Mouse (Mus musculus) layer of hippocampus, adult 9-11 months (tissue): ENCODE results near the gene Gm17349.
"Not testable (repeated sequence)": the region's sequence is repeated elsewhere in the genome, so short reads cannot be mapped to it uniquely, and the experiment has no call there.

Experiments
- DNase-seq: peaks from one replicate; pipeline ENCODE4 v3.0.0; 2022

Gene Gm17349

DNA sequence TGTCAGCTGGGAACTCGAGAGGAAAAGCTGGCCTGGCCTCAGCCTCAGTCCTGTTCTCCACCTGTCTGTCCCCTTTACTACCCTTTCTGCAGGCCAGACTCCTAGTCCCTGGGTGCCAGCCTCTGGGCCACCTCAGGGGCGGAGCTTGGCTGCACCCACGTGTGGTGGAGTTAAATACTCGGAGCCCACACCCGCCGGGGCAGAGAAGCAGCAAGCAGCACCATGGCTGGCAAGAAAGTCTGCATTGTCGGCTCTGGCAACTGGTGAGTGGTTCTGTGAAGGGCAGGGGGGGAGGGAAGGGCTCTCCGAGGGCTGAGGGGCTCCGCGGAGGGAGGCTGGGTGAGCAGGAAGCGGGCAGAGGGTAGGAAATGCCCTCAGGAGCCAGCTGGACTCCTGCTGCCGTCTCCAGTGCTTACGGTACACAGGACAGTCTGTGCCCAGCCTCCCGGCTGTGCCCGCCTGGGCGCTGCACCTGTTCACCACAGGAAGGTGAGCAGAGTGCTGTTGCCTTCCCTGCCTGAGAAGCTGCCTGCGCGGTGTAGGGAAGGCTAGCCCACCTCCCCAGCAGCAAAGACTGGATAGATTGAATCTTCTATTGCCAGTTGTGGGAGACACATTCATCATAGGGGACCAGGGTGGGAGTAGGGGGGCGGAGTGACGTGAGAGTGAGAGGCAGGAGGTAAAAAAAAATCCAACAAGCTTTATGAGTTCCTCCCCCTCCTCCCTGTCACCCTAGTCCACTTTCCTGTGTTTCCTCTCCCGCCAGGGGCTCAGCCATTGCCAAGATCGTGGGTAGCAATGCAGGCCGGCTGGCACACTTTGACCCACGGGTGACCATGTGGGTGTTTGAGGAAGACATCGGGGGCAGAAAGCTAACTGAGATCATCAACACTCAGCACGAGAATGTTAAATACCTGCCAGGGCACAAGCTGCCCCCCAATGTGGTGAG lies 12.4 kb upstream of the Gm17349 start, which contains the start of gene Gpd1:
Gene Gpd1, plus strand, starts transcription at position 130 of the 949 bp plus-strand sequence.
- DNase-seq: peak; percentile 83

DNA sequence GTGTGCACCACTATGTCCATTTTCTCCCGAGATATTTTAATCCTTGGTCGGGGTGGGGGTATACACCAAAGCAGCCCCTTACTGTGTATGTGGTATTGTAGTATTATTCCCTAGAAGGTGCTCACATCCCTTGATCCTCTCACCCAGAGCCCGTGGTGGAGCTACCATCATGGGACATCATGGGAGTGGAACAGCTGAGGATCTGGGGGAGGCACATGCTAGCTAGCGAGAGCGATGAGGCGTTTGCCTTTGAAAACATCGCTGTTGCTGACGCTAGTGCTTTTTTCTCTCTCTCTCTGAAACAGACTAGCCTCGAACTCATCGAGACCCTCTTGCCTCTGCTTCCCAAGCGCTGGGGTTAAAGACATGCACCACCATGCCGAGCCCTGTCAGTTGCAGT lies 11.5 kb upstream of the Gm17349 start:
- DNase-seq: peak; percentile 63

DNA sequence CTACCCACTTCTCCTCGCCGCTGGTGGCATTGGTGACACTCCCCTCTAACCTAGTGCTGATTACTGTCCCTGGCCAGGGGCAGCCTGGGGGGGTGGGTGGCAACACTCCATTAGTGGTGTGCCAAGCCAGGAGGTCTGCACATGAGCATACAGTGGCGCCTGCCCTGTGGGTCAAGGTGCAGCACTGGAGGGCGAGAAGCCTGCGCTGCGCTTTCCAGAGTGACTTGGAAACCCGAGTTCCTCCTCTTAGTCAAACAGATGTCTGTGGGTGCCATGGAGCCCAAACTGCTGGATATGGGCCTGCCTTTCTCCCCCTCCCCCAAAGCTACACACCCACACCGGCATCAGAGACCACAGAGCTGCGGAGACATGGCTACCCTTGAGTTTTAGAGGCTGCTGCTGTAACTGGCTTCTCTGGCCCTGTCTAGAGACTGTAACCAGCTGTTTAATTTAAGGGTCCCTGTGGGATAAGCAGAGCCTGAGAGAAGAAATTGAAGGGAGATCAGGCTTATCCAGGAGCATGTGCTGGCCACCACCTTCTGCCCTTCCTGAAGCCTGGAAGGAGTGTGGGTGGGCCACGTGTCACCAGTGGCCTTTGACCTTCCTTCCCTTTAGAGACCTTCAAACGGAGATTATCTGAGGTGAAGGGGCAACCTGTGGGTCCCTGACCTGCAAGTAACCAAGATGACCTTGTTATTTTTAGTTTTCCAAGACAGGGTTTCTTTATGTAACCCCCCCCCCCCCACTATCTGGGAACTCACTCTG lies 10.9 kb upstream of the Gm17349 start:
- peak; percentile 60 for DNase-seq

DNA sequence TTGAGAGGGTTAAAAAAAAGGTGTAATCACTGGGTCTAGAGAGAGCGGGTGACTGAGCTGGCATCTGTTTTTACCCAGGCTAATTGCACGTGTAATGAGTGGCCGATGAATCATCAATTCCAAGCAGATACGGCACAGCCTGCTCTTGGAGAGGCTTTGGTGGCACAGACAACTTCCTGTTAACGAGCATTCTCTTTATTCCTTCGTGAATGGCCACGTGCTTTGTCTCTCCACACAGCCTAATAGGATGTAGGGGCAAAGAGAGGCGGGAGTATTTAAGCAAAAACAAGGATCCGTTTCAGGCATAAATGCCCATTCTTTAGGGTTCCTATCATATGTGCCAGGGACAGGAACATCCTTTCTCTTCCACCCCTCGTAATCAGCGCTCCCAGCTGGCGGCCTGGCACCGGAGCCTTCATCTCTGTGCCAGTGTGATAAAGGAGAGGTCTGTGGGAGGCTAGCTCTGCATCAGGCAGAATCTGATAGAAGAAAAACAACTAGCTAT lies 10.1 kb upstream of the Gm17349 start:
- peak; percentile 89 for DNase-seq

DNA sequence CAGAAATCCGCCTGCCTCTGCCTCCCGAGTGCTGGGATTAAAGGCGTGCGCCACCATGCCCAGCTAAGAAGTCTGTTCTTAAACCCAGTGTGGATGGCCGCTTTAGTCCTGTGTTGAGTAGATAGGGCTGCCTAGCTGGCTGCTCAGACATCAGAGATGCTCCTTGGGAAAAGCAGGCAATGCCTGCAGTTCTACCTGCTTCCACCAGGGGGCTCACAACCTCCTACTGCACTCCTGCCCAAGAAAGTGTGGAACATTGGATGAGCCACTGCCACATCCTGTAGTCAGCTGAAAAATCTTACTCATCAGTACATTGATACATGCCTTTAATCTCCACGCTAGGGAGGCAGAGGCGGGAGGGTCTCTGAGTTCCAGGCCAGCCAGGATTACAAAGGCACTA lies 9.6 kb upstream of the Gm17349 start:
- DNase-seq: peak; percentile 88

DNA sequence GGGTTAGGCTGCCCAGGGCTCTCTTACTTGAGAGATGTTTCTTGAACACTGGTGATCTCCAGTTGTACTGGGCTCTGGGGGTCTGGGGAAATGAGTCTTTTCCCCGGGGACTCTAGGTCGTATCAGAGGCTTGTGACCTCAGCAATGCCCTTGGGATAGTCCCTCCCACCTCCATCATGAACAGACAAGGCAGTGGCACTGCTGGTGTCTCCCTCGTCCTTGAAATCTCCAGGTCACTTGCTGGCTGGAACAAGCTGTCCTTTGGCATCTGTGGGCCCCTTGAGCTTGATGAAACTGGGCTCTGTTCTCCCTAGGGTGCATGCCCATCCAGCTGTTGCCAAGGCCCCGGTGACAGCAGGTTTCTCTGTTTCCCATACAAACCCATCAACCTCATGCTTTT lies 8.9 kb upstream of the Gm17349 start:
- DNase-seq: peak; percentile 40

DNA sequence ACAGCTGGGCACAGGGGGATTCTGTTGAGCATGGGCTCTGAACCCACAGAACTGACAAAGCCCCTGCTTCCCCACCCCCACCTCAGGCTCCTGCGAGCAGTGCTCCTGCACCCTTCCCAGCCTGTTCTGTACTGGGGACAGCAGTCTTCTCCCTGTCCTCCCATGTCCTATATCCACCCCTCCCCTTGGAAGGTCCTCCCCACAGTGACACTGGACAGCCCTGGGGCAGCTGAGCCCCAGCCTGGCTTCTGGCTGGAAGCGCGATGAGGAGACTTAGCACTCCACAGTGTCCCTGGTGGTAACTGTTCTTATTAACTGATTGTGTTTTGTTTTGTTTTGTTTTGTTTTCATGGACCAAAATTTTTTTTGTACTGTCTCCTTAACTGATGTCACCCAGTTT lies 8.3 kb upstream of the Gm17349 start:
- DNase-seq: no peak

DNA sequence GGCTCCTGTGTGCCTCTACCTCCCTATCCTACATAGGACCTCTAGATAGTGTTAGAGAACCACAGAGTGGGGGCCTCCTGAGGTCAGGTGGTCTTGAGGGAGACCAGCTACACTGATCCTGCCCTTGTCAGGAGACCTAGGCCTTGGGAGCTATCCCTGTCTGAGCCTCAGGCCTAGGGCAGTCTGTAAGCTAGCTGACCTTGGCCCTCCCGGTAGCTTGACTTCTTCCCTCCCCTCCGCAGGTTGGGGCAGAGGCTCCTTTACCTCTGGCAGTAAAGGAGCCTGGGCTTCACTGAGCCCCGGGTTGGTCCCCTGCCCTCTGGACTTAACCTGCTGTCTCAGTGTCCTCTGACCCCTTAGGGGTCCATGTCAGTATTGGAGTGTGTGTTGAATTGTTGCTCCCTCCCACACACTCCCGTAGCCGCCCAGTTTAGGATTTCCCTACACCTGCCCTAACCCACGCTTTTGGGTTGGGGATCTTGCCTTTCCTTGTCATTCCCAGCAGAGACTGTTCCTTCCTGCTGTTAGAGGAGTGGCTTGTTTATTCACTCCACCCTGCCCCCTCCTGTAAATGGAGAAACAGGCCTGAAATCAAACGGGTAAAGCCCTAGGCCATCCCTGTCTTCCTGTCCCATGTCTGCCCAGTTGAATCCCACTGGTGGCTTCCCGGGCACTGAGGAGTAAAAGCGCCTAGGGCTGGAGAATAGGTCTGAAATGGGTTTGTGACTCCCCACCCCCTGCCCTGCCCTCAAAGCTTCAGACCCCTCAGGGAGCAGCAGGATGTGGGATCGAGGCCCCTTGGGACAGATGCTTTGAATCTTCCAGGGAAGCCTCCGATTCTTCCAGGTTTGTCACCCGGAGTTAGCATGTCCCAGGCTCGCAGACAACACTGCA lies 7.6 kb upstream of the Gm17349 start:
- no peak for DNase-seq

DNA sequence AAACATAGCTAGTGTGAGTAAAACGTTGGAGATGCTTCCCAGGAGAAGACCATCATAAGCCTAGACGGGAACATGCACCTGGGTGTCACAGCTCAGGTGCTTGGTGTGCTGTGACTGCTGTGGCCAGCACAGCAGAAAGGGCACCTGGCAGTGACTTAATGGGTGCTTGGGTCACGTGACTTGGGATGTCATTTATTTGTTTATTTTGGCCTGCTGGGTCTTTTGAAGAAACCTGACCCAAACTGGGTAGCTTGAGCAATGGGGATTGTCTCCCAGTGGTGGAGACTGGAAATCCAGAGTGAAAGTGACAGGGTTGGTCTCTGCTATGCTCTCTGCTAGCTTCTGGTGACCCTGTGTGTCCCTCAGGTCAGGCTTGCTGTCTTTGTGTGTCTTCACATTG lies 6.2 kb upstream of the Gm17349 start:
- no peak for DNase-seq

DNA sequence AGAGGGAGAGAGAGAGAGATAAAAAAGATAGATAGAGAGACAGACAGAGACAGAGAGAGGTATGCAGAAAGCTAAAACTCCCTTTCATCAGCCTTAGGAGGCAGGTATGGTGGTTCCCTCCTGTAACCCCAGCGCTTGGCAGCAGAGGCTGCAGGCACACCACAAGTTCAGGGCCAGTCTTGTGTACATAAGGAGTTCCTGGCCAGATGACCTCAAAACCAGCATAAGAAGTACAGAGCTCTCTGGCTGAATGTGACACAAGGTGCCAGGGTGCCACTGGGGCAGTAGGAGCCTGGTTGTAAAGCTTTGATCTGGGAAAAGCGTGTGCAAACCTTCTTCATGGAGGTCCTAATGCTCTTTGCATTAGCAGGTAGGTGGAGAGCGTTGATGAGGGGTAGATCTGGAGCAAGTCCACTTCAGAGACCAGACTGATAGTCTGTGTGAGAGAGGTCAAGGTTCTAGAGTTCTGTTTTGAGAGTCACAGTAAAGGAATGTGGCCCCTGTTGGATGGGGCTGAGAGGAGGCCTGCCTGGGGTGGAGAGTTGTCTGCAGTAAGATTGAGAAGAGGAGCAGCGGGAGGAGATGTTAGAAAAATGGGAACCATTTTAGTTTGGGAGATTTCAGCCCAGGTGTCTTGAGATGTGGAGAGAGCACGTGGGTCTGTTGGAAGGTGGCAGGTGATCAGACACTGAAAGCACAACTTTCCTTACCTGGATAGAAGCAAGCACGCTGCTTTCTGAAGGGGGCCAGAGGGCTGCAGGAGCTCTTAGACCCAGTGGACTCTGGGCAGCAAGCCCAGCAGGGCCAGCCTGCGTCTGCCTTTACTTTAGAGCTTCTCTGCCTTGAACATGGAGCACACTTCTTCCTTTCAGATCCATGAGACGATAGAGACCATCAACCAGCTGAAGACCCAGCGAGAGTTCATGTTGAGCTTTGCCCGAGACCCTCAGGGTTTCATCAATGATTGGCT lies 5.2 kb upstream of the Gm17349 start:
- no peak for DNase-seq

DNA sequence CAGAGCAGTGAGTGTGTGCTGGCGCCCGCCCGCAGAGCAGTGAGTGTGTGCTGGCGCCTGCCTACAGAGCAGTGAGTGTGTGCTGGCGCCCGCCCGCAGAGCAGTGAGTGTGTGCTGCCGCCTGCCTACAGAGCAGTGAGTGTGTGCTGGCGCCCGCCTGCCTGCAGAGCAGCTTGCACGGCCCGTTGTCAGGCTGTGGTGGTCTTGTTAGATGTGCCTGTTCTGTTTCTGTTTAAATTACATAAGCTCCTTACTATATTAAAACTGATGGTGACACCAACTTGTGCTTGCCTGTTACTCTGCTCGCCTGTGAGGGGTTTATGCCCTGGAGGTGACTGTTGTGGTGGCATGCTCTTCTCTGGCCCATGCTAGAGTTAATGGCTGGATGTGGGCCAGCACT lies 2.9 kb upstream of the Gm17349 start:
- DNase-seq: peak; percentile 54

DNA sequence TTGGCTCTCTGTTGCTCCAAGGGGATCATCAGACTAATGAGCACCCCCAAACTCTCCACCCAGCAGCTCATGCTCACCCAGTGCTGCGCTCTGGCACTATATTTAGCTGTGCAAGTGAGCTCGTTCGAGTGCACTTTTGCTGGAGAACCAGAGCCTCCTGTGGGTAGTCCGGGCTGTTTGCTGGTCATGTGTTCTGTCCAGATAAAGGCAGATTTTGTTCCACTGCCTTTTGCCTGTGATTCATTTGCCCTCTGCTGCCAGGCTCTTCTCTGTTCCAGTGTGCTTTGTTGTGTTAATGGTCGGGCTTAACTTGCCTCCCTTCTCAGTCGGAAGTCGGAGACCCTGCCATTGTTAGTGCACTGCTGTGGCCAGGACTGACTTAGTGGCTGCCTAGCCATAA lies 409 bp downstream of the Gm17349 start:
- DNase-seq: peak; percentile 72

DNA sequence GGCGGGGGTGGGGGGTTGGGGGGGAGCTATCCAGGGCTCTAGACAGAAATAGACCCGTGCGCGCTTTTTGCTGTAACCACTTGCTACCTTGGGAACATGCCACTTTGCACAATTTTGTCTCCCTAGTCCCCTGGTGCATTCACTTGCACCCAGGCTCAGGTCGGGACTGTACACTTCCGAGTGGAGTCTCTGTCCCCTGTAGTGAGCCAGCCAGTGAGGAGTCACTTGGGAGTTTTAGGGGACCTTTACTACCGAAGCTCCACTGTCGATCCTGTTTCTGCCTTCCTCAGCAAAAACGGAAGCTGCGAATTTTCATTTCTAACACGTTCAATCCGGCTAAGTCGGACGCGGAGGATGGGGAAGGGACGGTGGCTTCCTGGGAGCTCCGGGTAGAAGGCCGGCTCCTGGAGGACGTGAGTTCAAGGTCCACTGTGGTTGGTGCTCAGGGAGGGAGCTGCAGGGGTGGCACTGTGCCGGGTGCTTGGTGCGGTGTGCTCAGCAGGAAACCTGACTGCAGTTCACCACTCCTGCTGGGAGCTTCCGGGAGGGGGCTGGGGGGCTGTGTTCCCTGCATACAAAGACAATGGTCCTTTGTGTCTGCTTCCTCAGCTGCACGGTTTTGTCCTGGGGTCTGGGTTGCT lies 1.1 kb downstream of the Gm17349 start:
- DNase-seq: peak; percentile 55

DNA sequence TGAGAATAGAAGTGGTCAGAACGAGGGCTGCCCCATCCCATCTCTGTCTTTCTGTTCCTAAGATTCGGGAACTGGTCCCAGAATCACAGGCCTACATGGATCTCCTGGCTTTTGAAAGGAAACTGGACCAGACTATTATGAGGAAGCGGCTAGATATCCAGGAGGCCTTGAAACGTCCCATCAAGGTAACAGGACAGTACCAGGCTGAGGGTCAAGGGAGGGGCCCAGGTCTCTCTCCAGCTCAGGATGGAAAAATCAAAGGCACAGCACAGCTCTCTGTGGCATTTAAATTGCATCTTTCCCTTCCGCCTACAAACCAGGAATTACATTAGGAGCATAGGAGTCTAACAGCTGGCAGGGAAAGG lies 1.6 kb downstream of the Gm17349 start:
- no peak for DNase-seq

DNA sequence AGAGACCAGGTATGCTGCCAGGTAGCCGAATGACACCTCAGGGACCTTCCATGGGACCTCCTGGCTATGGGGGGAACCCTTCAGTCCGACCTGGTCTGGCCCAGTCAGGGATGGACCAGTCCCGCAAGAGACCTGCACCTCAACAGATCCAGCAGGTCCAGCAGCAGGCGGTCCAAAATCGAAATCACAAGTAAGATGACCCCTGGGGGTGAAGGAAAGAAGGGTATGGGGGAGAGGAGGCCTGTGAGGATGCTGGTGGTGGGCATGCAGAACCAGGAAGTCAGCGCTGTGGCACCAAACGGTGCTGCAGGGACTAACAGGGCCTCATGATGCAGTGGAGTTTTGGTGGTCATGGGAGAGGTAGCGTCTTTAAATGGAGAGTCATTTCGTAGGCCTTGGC lies 2.2 kb downstream of the Gm17349 start:
- no peak for DNase-seq

DNA sequence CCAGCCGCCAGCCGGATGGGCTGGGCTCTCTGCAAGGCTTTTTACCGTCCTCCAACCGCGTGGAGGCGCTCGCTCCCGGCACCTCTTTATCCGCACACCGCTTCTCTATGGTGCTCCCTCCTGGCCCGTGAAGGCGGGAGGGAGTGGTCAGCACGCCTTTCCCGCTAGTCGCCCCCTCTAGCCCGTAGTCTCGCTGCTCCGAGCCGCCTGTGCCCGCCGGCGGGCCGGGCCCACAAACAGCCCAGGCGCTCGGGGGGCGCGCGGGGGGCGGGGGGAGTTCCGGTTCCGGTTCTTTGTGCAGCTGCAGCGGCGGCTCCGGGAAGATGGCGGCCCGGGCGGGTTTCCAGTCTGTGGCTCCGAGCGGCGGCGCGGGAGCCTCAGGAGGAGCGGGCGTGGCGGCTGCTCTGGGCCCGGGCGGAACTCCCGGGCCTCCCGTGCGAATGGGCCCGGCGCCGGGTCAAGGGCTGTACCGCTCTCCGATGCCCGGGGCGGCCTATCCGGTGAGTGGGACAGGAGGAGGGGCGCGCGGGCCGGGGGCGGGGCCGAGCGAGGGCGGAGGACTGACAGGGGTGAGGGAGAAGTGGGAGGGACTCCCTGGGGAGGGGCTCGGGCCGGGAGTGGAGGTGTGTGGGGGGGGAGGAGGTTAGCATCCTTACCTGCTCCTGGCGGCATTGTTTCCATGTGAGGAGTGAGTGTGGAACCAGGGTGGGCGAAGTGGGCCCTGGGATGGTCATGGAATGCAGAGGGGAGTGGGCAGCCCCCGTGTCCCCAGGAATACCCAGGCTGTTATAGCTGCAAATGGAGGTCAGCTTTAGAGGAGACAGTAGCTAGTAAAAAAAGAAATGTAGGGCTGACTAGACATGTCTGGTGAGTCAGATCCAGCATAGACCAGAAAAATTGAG lies 3.0 kb downstream of the Gm17349 start, which contains the start of gene Smarcd1:
Gene Smarcd1, plus strand, starts transcription at position 131 of the 902 bp plus-strand sequence.
- DNase-seq: peak; percentile 94

DNA sequence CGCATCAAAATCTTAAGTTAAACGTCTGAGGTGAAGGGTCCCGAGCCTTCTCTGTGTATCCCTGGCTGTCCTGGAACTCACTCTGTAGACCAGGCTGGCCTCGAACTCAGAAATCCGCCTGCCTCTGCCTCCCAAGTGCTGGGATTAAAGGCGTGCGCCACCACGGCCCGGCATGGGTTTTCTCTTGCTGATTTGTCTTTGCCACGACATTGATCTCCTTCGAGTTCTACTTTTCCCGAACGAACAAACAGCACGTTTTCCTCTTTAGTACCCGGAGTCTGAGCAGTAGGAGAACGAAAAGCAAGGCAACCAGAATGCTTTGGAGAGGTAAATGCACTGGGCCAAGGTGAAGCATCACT lies 3.7 kb downstream of the Gm17349 start:
- DNase-seq: not testable (repeated sequence)

DNA sequence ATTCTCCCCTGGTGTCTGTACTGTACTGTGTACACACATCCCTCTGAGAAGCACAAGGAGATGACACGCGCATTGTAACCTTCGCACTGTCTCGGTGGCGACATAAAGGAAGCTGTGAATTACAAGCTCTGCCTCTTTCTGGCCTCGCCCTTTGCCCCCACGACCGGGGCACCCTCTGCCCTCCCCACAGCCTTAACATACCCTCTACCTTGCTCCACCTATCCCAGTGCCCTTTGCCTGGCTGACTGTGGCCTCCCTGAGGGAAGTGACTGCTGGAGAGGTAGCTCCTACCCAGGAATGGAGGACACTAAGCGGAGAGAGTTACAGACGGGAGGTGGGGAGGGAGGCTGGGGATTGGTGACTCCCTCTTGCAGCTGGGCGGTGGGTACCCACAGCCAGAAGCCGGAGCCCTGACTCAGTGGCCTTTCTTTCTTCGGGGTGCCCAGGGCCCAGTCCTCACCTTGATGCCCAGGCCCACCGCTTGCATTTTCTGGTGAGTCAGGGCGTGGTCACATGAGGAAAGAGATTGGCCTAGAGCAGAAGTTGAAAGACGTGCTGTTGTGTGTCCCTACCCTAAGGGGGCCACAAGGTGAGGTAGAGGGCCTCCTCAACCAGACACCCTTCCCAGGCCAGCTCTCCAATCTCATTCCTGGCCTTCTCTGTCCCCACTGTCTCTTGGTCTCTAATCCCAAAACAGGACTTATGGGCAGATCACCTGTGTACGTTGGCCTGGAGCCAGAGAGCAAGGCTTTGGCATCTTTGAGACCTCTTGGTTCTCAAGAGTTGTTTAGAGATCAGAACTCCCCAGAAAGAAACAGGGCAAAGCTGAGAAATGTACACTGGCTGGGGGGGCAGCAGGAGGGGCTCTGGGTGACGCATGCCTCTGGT lies 4.8 kb downstream of the Gm17349 start:
- DNase-seq: no peak

DNA sequence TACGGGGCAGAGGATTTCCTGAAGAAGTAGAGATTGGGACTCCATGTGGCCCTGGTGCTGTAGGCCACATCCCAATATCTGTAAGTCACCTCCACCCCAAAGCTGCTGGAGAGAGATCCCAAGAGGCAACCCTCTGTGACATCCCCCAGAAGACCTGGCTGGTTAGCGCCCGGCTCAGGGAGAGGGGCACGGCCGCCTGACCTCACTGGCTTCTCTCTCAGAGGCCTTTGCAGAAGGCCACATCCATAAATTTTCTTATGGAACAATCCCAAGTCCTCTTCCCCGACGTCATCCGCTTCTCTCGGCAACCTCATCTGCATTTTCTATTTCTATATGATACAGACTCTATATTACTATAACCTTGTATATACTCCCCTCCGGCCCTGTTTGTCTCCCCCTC lies 5.6 kb downstream of the Gm17349 start:
- DNase-seq: no peak
